Mouse (Mus musculus): Measurements from ENCODE around the gene Iqgap1. TPM values are rescaled to one million over a fixed set of nuclear protein-coding genes. Genes with fewer than 3 reads are reported as not detected.
A peak's percentile ranks its signal among the peaks of the same experiment; 100 is the strongest.

Iqgap1 gene
- polyA plus RNA-seq, 1 experiment = 27.9 TPM

DNA sequence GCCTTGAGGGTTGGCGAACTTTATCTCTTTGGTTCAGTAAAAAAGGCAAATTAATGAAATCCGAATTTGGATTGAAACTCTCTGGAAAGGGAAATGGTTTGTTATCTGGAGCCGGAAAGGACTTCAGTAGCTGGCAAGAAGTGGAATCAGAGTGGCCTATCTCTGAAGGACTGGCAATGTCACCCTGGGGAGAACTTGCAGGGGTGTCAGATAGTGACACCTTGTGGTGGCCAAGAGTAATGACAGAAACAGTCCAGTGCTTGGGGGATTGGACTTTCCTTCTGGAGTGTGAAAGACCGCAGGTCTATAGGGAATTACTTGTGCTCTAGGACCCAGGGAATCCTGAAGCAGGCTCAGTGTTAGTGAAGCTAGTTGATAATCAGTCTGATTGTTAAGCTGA, 23.9 kb upstream of the Iqgap1 start:
- Histone ChIP-seq H3K4me3 (ENCODE audit: insufficient read depth, low read depth, low read length) (no peak overlapping the region), H3K27ac (replicated peaks; ENCODE audit: low read depth, low read length) (no peak overlapping the region), H3K4me1 (ENCODE audit: control insufficient read depth, insufficient read depth, insufficient read length, low read length) (no peaks in the 10 kb centered on the region)

DNA sequence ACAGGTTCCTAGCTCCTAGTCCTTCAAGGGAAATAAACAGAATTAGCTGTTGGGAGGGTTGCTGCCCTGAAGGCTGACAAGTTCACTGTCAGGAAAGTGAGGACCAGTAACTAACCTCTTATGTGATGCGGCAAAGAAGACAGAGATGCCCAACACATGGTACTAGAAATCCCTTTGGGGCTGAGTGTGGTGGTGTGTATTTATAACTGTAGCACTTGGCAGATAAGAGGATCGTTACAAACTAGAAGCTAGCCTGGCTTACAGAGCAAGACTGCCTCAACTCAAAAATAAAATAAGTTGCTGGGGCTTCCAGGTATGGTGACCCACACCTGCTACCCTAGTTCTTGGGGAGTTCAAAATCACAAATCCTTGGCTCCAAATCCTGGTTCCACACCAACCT, 23.5 kb upstream of the Iqgap1 start:
- H3K4me3 ChIP-seq (ENCODE audit: insufficient read depth, low read depth, low read length) = no peak overlapping the region
- no peaks in the 10 kb centered on the region for H3K4me1 ChIP-seq (ENCODE audit: control insufficient read depth, insufficient read depth, insufficient read length, low read length)
- no peak overlapping the region for H3K27ac ChIP-seq (replicated peaks; ENCODE audit: low read depth, low read length)

DNA sequence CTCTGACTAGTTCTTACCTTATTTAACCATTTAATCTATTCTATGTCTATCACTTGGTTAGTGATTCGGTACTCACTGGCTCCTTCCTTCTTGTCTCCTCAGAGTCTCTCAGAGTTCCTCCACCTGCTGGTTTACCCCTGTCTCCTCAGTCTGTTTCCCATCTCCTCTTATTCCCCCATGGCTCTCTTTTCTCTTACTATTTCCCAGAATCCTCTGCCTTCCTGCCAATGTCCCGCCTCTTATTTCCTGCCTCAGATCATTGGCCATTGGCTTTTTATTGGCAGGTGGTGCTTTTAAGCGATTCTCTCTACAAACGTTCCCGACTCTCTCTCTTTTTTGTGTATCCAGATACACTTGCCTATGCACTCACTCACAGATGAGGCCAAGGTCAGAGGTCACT, 20.9 kb upstream of the Iqgap1 start:
- Histone ChIP-seq H3K27ac (replicated peaks; ENCODE audit: low read depth, low read length) (no peak overlapping the region), H3K4me3 (ENCODE audit: insufficient read depth, low read depth, low read length) (no peak overlapping the region)

DNA sequence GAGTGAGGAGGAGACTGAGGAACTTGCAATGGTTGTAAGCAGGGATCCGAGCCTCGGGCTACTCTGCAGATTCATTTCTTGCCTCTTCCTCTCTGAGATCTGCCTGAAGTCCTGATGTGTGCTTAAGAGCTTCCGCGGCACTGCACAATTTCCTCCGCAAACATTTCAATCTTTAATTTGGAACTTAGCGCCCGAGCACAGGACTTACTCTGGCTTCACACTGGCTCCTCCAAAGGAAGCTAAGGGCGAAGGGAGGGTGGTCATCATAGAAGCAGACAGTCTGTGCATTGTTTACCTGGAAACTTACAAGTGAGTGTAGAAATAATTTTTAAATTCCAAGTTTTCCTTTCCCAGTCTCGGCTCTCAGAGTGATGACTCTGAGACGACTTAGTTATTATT, 20.5 kb upstream of the Iqgap1 start:
- no peaks in the 10 kb centered on the region for H3K4me1 ChIP-seq (ENCODE audit: control insufficient read depth, insufficient read depth, insufficient read length, low read length)
- H3K27ac ChIP-seq (replicated peaks; ENCODE audit: low read depth, low read length) = peak overlapping the region; percentile 53; the same call in 1 of the 2 replicates
- H3K4me3 ChIP-seq (ENCODE audit: insufficient read depth, low read depth, low read length) = peak overlapping the region; percentile 49

More for the DNA sequence above, 20.9 kb upstream of the Iqgap1 start:
- no peaks in the 10 kb centered on the region for H3K4me1 ChIP-seq (ENCODE audit: control insufficient read depth, insufficient read depth, insufficient read length, low read length)

DNA sequence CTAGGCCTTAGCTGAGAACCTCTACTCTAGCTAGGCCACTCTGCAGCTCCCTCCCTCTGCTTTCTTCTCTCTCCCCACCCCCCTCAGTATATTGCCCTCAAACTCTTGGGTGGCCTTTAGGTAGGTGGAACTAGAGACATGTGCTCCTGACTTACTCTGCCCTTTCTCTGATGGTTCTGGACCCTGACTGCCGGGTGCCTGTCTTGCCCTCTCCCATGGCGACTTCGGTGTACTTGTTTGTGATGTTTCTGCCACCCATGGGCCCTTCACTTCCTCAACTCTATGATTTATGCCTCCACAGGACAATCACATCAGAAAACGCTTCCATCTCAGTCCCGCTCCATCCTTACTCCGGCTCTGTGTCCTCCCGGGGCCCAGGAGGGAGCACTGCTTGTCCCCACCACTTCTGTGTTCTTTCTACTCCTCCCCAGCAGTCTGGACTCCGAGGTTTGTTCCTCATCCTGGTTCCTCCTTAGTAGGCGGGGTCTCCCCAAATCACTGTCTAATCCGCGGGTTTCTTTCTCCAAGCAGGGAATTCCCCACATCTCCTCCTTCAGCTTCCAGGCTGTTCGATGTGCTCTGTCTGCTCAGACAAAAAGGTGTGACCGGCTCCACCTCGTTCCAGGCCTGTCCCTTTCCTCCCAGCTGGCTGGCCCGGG, 20.0 kb upstream of the Iqgap1 start:
- peak overlapping the region; percentile 49 for H3K4me3 ChIP-seq (ENCODE audit: insufficient read depth, low read depth, low read length)
- H3K27ac ChIP-seq (replicated peaks; ENCODE audit: low read depth, low read length) = peak overlapping the region; percentile 53; the same call in 1 of the 2 replicates
- H3K4me1 ChIP-seq (ENCODE audit: control insufficient read depth, insufficient read depth, insufficient read length, low read length) = no peaks in the 10 kb centered on the region

DNA sequence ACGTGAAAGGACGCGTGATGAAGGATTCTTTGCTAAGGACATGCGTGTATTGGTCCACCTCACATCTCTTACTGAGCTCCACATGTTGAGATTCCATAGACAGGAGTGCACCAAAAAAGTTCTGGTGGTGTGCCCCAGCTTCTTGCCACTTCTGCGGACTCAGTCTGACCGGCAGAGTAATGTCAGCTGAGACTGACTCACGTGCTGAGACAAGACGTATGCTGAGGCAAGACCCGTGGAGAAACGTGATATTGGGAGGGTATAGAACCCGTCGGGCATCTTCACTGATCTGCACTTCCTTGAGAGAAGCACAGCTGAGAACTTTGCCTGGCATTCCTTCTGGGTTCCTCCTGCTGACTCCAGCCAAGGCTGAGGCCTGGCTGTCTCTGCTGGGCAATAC, 18.9 kb upstream of the Iqgap1 start:
- H3K4me1 ChIP-seq (ENCODE audit: control insufficient read depth, insufficient read depth, insufficient read length, low read length) = no peaks in the 10 kb centered on the region
- no peak overlapping the region for H3K4me3 ChIP-seq (ENCODE audit: insufficient read depth, low read depth, low read length)
- H3K27ac ChIP-seq (replicated peaks; ENCODE audit: low read depth, low read length) = no peak overlapping the region

DNA sequence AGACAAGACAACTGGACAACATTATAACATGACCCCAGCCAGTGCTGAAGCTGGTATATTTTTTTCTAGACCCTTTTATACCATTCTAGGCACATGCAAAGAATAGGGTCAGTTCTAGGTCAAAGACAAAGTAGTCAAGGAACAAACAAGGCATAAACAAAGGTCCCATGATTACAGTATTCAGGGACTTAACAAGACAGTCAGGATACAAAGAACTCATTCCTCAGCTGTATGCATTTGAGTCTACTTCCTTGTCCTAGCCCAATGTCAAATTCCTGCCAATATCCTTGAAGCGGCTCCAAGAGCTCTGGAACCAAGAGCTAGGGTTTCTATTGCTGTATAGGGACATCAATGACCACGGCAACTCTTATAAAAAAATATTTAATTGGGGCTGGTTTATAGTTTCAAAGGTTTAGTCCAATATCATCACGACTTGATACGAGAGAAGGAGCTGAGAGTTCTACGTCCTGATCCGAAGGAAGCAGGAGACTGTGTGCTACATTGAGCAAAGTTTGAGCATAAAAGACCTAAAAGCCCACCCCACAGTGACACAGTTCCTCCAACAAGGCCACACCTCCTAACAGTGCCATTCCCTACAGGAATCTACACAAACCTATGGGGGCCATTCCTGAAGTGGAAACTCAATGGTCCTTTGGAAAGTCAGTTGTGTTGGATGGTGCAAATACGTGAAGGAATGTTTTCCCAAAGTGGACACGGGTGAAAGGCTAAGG, 18.3 kb upstream of the Iqgap1 start:
- Histone ChIP-seq H3K27ac (replicated peaks; ENCODE audit: low read depth, low read length) (no peak overlapping the region), H3K4me1 (ENCODE audit: control insufficient read depth, insufficient read depth, insufficient read length, low read length) (no peaks in the 10 kb centered on the region), H3K4me3 (ENCODE audit: insufficient read depth, low read depth, low read length) (no peak overlapping the region)

DNA sequence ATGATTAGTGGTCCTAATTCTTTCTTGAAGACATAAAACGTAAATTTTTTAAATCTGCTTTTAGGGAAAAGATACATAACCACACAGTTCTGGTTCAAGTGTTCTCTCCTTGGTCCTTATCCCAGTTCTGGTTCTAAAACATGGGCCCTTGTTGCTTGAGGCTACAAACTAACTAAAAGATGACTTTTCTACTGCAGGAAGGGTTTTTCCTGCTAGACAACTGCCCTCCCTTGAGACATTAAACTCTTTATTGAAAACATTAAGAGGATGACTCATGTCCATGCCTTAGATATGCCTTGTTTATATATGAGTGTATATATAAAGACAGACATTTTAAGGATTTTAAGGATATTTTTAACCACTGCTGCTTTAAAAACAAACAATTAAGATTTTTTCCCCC, 17.4 kb upstream of the Iqgap1 start:
- Histone ChIP-seq H3K4me3 (ENCODE audit: insufficient read depth, low read depth, low read length) (no peak overlapping the region), H3K4me1 (ENCODE audit: control insufficient read depth, insufficient read depth, insufficient read length, low read length) (no peaks in the 10 kb centered on the region), H3K27ac (replicated peaks; ENCODE audit: low read depth, low read length) (no peak overlapping the region)

DNA sequence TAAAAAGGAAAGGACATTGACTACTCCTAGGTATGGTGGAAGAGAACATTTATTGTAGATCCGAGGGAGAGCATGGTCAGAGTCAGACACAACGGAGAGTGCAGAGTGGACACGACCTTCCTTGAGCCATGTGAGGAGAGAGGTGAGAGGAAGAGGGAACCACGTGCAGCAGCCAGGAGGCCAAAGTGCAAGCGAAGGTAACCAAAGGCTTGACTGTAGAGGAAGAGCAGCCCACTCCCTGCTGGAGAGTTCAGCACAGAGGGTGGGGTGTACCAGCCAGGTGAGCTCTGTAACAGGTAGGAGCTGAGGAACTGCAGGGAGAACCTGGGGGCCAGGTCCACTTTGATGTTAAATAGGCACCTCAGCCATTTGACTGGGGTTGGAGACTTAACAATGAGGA, 16.4 kb upstream of the Iqgap1 start:
- Histone ChIP-seq H3K27ac (replicated peaks; ENCODE audit: low read depth, low read length) (no peak overlapping the region), H3K4me1 (ENCODE audit: control insufficient read depth, insufficient read depth, insufficient read length, low read length) (no peaks in the 10 kb centered on the region), H3K4me3 (ENCODE audit: insufficient read depth, low read depth, low read length) (no peak overlapping the region)

DNA sequence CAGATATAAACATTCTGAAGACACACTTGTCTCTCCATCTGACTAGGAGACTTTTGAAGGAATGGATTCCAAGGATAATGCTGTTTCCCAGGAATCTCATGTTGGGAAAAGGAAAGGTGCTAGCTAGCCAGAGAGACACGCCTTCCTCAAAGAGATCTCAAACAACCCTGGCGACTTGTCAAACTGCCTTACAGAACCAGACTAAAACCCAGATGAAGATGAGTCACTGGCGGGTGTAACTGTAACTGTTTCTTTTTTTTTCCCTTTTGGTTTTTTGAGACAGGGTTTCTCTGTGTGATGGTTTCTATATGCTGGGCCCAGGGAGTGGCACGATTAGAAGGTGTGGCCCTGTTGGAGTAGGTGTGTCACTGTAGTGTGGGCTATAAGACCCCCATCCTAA, 15.2 kb upstream of the Iqgap1 start:
- no peak overlapping the region for H3K4me3 ChIP-seq (ENCODE audit: insufficient read depth, low read depth, low read length)
- H3K27ac ChIP-seq (replicated peaks; ENCODE audit: low read depth, low read length) = no peak overlapping the region
- no peaks in the 10 kb centered on the region for H3K4me1 ChIP-seq (ENCODE audit: control insufficient read depth, insufficient read depth, insufficient read length, low read length)

DNA sequence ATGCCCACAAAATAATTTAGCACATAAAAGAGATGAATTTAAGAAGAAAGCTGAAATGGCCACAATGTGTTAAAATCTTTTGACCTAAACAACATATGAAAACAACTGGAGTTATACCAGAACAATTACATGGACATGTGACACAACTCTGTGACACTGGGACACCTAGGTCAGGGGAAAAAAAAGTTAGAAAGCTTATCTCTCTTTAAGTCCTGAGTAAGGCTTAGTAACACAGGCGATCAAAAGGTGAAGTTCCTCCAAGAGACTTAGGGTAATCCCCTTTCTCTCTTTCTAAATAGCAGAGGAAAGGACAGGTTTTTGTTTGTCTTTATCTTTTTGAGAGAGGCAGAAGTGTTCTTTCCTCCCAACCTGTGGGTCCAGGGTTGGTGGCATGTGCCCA, 14.5 kb upstream of the Iqgap1 start:
- no peak overlapping the region for H3K4me3 ChIP-seq (ENCODE audit: insufficient read depth, low read depth, low read length)
- H3K27ac ChIP-seq (replicated peaks; ENCODE audit: low read depth, low read length) = no peak overlapping the region
- H3K4me1 ChIP-seq (ENCODE audit: control insufficient read depth, insufficient read depth, insufficient read length, low read length) = no peaks in the 10 kb centered on the region

DNA sequence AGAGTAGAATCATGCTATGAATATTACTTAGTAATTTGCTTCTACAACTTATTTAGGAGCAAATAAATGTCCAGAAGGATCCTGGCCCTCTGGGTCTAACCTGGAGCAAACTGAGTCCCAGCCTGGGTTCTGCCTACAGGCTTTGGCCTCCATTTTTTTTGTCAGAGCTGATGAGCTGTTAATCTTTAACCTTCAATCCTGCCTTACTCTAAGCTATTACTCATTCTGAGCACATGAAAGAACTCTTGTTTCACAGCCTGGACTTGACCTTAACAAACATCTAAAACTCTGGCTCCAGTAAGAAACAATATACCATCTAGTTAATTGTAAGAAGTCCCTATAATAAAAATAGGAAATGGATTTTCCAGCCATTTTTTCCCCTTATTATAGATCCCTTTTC, 14.0 kb upstream of the Iqgap1 start:
- Histone ChIP-seq H3K4me1 (ENCODE audit: control insufficient read depth, insufficient read depth, insufficient read length, low read length) (no peaks in the 10 kb centered on the region), H3K4me3 (ENCODE audit: insufficient read depth, low read depth, low read length) (no peak overlapping the region), H3K27ac (replicated peaks; ENCODE audit: low read depth, low read length) (no peak overlapping the region)

DNA sequence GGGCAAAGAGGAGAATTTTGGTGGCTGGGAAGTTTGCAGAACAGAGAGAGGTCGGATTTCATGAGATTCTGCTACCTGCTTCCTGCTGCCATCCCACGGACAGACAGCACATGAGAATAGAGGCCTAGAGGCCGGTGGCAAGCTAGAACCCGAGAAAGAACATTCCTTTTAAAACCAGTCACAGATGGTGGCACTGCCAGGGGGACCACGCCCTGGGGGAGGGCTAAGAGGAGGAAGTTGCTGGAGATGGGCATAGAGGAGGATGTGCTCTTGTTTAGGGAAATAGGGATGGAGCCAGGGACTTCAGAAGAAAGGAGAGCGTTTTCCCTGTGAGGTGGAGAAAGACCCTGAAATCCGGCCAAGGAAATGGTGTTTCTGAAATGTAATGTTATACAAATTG, 12.5 kb upstream of the Iqgap1 start:
- no peak overlapping the region for H3K27ac ChIP-seq (replicated peaks; ENCODE audit: low read depth, low read length)
- no peaks in the 10 kb centered on the region for H3K4me1 ChIP-seq (ENCODE audit: control insufficient read depth, insufficient read depth, insufficient read length, low read length)

DNA sequence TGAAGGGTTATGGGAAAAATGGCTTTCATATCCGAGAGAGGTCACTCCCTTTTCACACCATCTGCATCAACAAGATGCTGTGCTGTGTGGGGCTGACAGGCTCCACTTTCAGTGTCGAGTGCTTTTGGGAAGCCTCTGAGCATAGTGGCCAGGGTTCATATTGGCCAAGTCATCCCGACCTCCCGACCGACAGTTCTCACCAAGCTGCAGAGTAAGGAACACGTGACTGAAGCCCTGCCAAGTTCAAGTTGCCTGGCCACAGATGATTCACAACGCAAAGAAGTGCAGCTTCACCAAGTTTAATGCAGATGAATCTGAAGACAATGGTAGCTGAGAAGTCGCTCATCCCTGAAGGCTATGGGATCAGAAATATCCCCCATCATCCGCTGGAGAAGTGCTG, 12.0 kb upstream of the Iqgap1 start:
- H3K4me3 ChIP-seq (ENCODE audit: insufficient read depth, low read depth, low read length) = no peak overlapping the region
- no peak overlapping the region for H3K27ac ChIP-seq (replicated peaks; ENCODE audit: low read depth, low read length)
- H3K4me1 ChIP-seq (ENCODE audit: control insufficient read depth, insufficient read depth, insufficient read length, low read length) = no peaks in the 10 kb centered on the region

More for the DNA sequence above, 12.5 kb upstream of the Iqgap1 start:
- no peak overlapping the region for H3K4me3 ChIP-seq (ENCODE audit: insufficient read depth, low read depth, low read length)

DNA sequence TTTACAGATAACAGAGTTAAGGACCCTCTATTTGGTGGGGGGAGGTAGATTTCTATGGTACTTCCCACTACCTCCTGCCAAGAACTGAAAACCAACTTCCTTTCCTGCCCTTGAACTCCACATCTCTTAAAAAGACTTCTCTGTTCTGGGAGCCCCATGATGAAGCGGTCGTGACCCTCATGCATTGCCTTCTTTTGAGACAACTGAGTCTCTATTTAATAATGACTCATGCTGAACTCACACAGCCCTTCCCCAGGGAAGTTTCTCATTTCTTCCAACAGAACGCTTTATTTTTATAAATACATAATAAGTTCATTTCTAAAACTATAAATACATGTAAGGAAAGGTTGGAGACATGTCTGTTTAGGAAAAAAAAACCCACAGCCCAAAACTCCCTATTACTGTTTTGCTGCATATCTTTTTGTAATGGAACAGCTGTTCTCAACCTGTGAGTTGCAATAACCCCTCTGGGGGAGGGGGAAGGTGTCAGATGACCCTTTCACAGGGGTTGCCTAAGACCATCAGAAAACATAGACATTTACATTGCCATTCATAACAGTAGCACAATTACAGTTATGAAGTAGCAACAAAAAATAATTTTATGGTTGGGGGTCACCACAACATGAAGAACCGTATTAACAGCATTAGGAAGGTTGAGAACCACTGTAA, 10.3 kb upstream of the Iqgap1 start:
- no peaks in the 10 kb centered on the region for H3K4me1 ChIP-seq (ENCODE audit: control insufficient read depth, insufficient read depth, insufficient read length, low read length)
- 0 out of 2 replicates have a peak overlapping the region, but pooled peaks have one; percentile 17 for H3K27ac ChIP-seq (replicated peaks; ENCODE audit: low read depth, low read length)
- no peak overlapping the region for H3K4me3 ChIP-seq (ENCODE audit: insufficient read depth, low read depth, low read length)
